Mouse (Mus musculus): ENCODE results near the gene Gm28042.

Gene Gm28042

DNA sequence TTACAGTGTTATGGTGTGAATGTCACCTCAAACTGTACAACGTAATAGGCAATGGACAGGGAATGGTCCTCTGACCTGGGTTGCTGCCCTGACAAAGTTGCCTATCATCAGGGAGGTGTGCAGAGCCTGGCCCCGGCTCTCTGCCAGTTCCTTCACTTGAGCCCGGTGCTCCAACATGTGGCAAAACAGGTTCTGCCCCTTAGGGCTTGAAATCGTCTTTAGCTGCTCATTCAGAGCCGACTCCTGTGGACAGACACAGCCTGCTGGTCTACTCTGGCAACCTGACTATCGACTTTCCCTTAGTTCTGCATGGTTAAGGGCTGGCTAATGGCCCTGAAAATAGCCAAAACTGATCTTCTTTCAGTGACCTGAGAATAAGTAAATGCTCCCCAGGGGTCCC, 32.9 kb downstream of the Gm28042 start:
- no peak for DNase-seq (ENCODE audit: low spot score)

- DNase-seq (ENCODE audit: low spot score), result no peak
These were observed 33.4 kb downstream of the Gm28042 start for GRCm38 (mm10) chr2:120060651-120061050.

GRCm38 (mm10) chr2:120062248-120062647, 35.0 kb downstream of the Gm28042 start:
- no peak for DNase-seq (ENCODE audit: low spot score)

GRCm38 (mm10) chr2:120064639-120065038, 37.3 kb downstream of the Gm28042 start:
- DNase-seq (ENCODE audit: low spot score), result no peak

DNA sequence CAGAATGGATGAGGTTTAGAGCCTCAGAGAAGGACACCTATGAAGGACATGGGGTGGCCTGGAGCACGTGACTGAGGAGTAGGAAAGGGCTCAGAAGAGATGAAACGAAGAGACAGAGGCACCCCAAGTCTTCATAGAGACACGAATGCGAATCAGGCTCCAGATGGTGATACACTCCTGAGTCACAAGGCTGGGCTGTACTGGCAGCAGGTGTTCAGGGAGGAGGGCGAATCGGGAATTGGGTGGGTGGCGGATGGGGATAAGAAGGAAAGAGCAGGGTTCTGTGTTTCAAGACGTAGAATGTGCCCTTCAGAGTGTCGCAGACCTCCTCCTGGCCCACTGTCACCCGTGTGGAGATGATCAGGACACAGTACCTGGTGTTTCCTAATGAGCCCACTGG, 38.0 kb downstream of the Gm28042 start:
- DNase-seq (ENCODE audit: low spot score), result no peak

DNA sequence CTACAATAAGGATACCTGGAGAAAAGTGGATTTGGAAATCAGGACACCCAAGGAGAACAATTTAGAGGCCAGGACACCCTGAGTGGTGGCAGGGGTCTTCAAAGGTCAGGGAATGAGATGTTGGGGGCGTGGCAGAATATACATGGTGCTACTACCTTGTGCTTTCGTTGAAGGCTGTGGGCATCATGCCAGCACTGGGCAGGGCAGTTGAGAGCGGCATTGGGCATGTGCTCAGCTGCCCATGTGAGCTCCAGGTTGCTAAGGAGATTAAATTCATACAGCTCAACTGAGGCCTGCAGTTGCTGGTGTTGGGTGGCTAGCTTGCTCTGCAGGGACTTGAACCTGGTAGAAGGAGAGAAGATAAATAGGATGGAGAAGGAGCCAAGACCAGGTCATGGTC, 38.9 kb downstream of the Gm28042 start:
- DNase-seq (ENCODE audit: low spot score), result no peak

DNA sequence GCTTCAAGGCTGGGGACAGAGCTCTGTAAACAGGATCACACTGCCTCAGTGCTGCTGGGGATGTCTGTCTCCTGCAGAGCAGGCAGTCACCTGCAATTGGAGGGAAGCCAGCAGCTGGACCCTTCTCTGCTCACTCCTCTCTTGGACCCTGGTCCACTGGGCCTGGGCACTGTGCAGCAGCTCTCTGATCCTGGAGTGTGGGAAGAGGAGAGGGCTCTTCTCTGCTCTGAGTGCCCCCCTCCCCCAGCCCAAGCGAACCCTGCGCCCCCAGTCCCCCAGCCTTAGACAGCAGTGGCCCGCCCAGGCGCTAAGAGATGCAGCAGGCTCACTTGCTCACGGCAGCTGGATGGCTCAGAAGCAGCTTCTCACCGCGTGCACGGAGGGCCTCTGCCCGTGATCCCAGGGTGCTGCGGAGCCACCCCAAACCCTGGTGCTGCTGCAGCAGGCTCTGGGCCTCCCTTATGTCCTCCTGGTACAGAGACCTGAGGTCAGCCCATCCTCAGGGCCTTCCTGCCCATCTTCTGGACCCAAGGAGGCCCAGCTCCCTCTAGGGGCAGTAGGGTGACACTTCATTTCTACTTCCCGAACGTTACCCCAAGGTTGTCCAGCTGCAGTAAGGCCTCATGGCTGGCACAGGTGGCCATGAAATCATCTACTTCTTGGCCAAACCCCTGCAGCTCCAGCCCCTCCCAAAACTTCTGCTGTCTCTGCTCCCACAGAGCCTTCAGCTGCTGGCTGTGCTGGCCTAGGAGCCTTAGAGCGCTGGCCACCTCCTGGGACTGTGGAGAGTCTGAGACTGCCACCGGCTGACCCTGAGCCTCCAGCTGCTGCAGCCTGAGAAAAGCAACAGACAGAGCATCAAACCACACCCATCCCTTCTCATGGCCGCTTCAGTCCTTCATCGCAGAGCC, 41.5 kb downstream of the Gm28042 start:
- peak; percentile 46 for DNase-seq (ENCODE audit: low spot score)

- no peak for DNase-seq (ENCODE audit: low spot score)
These were observed 42.2 kb downstream of the Gm28042 start for GRCm38 (mm10) chr2:120069466-120069990.

DNA sequence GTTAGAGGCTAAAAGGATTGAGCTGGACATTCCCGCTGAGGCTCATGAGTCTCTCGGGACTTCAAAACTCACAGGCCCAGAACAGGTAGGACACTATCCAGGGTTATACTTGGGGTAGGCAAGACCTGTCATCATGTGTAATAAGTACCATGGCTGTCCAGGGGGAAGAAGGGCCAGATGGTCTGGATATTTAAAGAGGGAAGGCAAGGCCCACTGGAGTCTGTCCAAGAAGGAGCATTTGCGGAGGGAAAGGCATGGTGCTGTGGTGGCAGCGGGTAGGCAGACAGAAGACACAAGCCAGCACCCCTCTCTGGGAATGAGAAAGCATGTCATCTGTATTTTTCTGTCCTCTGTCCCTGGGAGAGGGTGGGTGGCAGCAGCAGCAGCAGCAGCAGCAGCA, 46.8 kb downstream of the Gm28042 start:
- peak; percentile 17 for DNase-seq (ENCODE audit: low spot score)

GRCm38 (mm10) chr2:120076076-120076705, 48.9 kb downstream of the Gm28042 start:
- no peak for DNase-seq (ENCODE audit: low spot score)

- no peak for DNase-seq (ENCODE audit: low spot score)
These were observed 55.1 kb downstream of the Gm28042 start for GRCm38 (mm10) chr2:120082416-120082815.

DNA sequence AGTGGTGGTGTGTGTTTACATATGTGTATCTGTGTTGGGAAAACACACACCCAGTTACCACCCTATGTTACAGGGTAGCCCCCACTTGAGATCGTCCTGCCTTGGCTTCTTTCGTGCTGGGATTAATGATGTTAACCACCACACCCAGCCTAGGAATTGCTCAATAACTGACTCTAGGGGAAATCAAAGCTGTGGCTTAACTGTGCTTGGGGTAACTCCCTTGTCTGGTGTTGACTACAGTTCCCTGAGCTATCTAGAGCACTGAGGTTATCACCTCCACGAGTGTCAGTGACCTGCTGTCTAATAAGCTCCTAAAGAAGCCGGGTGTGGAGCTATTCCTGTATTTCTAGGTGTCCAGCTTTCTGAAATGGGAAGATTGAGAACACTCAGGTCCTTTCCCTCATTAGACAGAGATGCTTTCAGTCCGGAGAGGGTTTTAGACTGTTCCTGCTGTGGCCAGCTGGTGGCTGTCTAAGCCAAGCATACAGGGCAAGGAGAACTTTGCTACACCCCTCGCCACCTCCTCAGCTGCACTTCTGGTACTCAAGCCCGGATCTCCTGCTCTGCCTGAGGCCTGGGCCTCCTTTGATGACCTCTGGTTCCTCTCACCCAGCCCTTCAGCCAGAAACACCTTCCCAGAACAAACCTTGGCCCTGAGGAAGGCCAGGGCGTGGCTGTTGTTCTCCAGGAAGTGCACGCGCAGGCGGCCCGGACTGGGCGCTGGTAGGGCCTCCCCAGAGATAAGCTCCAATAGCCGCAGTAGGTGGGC, 57.5 kb downstream of the Gm28042 start:
- no peak for DNase-seq (ENCODE audit: low spot score)

GRCm38 (mm10) chr2:120086038-120086437, 58.7 kb downstream of the Gm28042 start:
- DNase-seq (ENCODE audit: low spot score), result no peak

DNA sequence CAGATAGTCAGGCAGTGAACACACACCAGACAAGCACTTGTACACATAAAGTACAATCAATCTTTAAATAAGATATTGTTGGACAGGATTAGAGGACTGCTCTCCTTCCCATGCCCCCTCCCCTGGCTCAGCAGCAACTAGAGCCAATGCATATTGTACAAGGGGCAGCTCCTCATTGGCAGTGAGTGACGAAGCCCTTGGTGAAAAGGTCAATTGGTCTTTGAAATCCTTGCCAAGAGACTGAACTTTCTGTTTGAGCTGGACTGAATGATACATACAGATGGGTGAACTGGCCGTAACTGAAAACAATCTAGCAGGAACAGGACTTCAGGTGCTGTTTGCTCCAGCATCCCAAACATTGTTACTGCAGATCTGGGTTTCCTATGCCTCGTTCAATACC, 60.1 kb downstream of the Gm28042 start:
- no peak for DNase-seq (ENCODE audit: low spot score)

GRCm38 (mm10) chr2:120087897-120088296, 60.6 kb downstream of the Gm28042 start:
- no peak for DNase-seq (ENCODE audit: low spot score)

GRCm38 (mm10) chr2:120090979-120091378, 63.7 kb downstream of the Gm28042 start:
- DNase-seq (ENCODE audit: low spot score), result no peak

Measured in MN1 (cell line).